Mouse (Mus musculus) heart, adult 2 months (tissue): ENCODE measurements at regions not wholly inside any gene's neighbourhood (a gene's known extent, or its start where the extent isn't known, plus 50 kb on each side); places are given as distances from the start of the nearest gene placed in this dataset.

ENCODE experiments used
- DNase-seq, 2 experiments: peaks; one replicate each; pipeline ENCODE4 v3.0.0; 2021
- H3K27ac ChIP-seq: fragments of 200-600 bp; 2 replicates; pipeline ENCODE4 v1.8.1; 2022
- H3K27me3 ChIP-seq: fragments of 200-500 bp; 2 replicates; pipeline ENCODE4 v1.6.1; 2012; ENCODE audit warnings: mild to moderate bottlenecking, low read length, inconsistent platforms, mixed read lengths; ENCODE audit not compliant: control insufficient read depth, insufficient read depth
- H3K36me3 ChIP-seq: fragments of 200-500 bp; 2 replicates; pipeline ENCODE4 v1.6.1; 2012; ENCODE audit warnings: low read length, inconsistent platforms; ENCODE audit not compliant: control insufficient read depth, insufficient read depth
- H3K4me1 ChIP-seq: fragments of 200-500 bp; 2 replicates; pipeline ENCODE4 v1.6.1; 2011; ENCODE audit warnings: low read length; ENCODE audit not compliant: control insufficient read depth, insufficient read depth
- H3K4me3 ChIP-seq: fragments of 200-600 bp; 2 replicates; pipeline ENCODE4 v1.8.1; 2022
- H3K79me2 ChIP-seq: fragments of 200-500 bp; replicated peaks from 2 replicates; pipeline ENCODE4 v1.6.1; 2012; ENCODE audit warnings: mild to moderate bottlenecking, inconsistent platforms, low read length, moderate library complexity, mixed read lengths; ENCODE audit not compliant: control insufficient read depth, insufficient read depth
- H3K9ac ChIP-seq: fragments of 200-500 bp; 2 replicates; pipeline ENCODE4 v1.6.1; 2012; ENCODE audit warnings: low read depth, mild to moderate bottlenecking, control low read depth, inconsistent platforms, low read length, mixed read lengths
- CTCF ChIP-seq: fragments of 200-600 bp; IDR thresholded peaks from 2 replicates; pipeline ENCODE4 v1.8.1; 2022; ENCODE audit warnings: antibody characterized with exemption, mild to moderate bottlenecking, moderate library complexity
- EP300 ChIP-seq: fragments of 200-500 bp; IDR thresholded peaks from 2 replicates; pipeline ENCODE4 v1.6.1; 2011; ENCODE audit warnings: low read depth, low read length, control low read depth; ENCODE audit not compliant: insufficient read depth
- POLR2A ChIP-seq: fragments of 200-500 bp; IDR thresholded peaks from 2 replicates; pipeline ENCODE4 v1.6.1; 2011; ENCODE audit warnings: mild to moderate bottlenecking, low read depth, low read length, control low read depth; ENCODE audit not compliant: insufficient read depth
- WGBS: fragments of 180-500 bp; shearing (Covaris S2); methylation state at CpG from one replicate; pipeline ENCODE4 v1.1.7; 2018; 5-methylcytosine and 5-hydroxymethylcytosine counted together
- intact Hi-C: fragments of 180-260 bp; cut with DNase I; formaldehyde crosslinking; loops from one replicate; pipeline ENCODE4 v1.15.1; 2025

DNA sequence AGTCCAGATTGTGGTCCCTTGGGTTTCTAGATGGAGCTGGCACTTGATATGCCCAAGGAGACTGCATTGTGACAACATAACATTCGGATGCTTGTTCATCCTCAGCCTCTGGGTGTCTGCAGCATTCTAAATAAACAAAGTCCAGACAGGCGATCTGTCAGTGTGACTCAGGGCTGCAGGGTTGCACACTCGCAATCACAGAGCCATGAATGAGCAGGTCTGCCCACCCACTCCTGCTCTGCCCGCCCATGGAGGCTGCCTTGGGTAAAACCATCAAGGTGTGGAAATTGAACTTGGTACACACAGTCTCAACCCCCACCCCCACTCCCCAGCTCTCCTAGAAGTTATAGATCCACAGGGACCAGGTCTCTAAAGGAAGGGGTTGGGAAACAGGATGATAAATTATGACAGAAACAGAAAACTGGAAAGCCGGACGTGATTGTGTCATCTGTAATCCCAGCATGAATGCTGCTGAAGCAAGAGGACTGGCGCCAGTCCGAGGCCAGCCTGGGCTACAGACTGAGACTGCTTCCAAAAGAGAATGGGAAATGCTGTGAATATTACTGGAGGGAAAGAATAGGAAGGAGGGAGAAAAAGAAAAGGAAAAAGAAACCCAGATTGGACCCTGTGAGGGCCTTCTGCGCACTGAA is 84.3 kb upstream of the Habp2 start:
- no peaks in the 10 kb centered on the region; the same call in 1 of the 2 replicates for H3K4me1 ChIP-seq
- no peak overlapping the region for H3K27ac ChIP-seq
- TF ChIP-seq EP300 (no peak), CTCF (no peak), POLR2A (no peak)
- DNase-seq: no peak
- no peaks in the 10 kb centered on the region for H3K79me2 ChIP-seq
- intact Hi-C loops: loop anchor here (5.0 kb wide), 1 partner anchor 865 kb away; no protein-coding TSS in a partner anchor
- H3K27me3 ChIP-seq: no peaks in the 10 kb centered on the region
- no peaks in the 10 kb centered on the region for H3K36me3 ChIP-seq
- no peak overlapping the region for H3K9ac ChIP-seq
- WGBS: 75% methylated on average over 9 of the region's 9 CpGs
- no peak overlapping the region for H3K4me3 ChIP-seq

DNA sequence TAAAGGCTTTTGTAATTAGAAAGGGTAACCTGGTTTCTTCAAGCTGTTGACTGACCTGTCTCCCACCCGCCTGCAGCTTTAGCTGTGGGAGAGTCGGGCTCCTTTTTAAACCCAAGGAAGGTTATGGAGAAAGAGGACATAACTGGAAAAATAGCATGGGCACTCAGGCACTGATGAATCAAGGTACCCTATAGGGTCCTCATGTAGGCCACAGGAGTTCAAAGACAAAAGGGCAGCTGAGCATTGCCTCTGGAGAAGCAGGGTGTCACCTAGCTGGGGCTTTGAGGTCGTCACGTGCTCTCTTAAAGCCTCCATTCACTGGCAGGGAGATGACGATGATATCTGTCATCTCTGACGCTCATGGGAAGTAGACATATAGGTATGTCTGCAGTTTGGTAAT is 68.4 kb upstream of the Habp2 start:
- Histone ChIP-seq H3K27ac (no peak overlapping the region), H3K79me2 (no peaks in the 10 kb centered on the region), H3K4me3 (no peak overlapping the region), H3K9ac (no peak overlapping the region), H3K36me3 (no peaks in the 10 kb centered on the region), H3K27me3 (no peaks in the 10 kb centered on the region), H3K4me1 (no peaks in the 10 kb centered on the region)
- intact Hi-C loops: no loop called here
- 84% methylated on average over 6 of the region's 6 CpGs for WGBS
- TF ChIP-seq EP300 (no peak), POLR2A (no peak), CTCF (no peak)
- DNase-seq: no peak

DNA sequence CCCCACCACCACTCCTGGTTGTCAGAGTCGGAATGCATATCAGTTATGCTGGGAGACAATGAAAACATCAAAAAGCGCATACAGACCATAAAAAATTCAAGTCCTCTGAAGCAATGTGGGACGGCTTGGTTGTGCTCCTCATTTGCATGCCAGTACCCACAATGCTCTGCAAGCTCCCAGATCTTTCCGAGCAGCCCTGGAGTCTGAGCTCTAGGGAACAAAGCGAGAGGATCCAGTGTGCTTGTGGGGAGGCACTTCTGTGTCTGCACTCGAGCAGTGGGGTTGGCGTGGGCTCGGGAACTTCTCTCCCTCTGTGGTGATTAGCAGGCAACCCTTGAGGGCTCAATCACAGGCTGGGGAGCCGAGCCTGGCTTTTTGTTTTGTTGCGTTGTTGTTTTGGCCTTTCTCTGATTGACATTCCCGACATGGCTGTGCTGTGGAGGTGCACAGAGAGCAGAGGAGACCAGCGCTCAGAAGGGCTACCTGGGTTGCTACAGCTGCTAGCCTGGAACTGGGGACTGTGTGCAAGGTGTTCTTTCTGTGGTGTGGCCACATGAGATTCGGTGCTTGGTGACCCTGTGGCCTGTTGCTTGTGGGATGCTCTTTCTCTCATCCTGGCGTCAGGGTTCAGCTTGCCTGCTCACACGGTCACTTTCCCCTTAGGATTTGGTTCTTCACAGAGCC is 66.1 kb upstream of the Habp2 start:
- intact Hi-C loops: no loop called here
- no peaks in the 10 kb centered on the region for H3K27me3 ChIP-seq
- no peak overlapping the region for H3K27ac ChIP-seq
- no peaks in the 10 kb centered on the region for H3K36me3 ChIP-seq
- H3K9ac ChIP-seq: no peak overlapping the region
- H3K4me3 ChIP-seq: no peak overlapping the region
- TF ChIP-seq CTCF (no peak), EP300 (no peak), POLR2A (no peak)
- WGBS: 68% methylated on average over 15 of the region's 15 CpGs
- no peaks in the 10 kb centered on the region for H3K79me2 ChIP-seq
- DNase-seq: no peak
- H3K4me1 ChIP-seq: no peaks in the 10 kb centered on the region

DNA sequence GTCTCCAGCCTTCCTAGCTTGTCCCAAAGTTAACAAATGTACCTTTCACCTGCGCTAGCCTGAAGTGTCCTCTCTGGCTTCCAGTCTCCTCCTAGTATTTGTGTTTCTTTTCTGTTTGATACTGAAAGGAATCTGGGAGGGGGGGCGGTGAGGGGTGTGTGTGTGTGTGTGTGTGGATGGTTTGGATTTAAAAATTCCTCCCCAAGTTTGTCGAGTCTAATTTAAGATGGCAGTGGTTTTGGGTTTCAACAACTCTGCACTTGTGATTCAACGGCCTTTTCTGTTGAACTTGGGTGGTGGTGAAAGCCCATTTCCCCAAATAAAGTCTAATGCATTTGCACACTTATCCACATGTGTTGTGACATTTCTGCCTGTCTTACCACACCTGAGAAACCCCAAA is 64.4 kb upstream of the Habp2 start:
- Histone ChIP-seq H3K9ac (no peak overlapping the region), H3K4me3 (no peak overlapping the region), H3K27ac (no peak overlapping the region), H3K27me3 (no peaks in the 10 kb centered on the region), H3K36me3 (no peaks in the 10 kb centered on the region), H3K4me1 (no peaks in the 10 kb centered on the region), H3K79me2 (no peaks in the 10 kb centered on the region)
- WGBS: 74% methylated on average over 4 of the region's 4 CpGs
- TF ChIP-seq POLR2A: no peak
- TF ChIP-seq EP300: no peak
- TF ChIP-seq CTCF: no peak
- DNase-seq: no peak
- intact Hi-C loops: no loop called here

DNA sequence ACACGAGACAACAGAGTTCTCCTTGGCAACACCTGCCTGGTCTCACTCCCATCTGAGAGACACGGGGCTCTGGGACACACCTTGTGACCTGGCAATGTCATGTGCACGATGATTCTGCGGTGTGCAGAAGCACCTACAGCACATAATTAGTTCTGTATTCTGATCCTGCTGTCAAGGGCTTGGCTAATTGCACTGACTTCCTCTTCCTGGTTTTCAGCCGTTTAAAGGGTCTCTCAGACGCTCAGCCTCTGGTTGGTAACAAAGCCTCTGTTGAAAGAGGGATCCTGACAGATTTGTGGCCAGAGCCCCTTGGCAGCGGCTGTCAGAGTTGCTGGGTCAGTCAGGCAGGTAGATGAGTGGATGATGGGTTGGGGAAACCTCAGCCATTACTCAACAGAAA is 61.9 kb upstream of the Habp2 start:
- Histone ChIP-seq H3K4me3 (no peak overlapping the region), H3K79me2 (no peaks in the 10 kb centered on the region), H3K27me3 (no peaks in the 10 kb centered on the region), H3K27ac (no peak overlapping the region), H3K9ac (no peak overlapping the region), H3K36me3 (no peaks in the 10 kb centered on the region), H3K4me1 (no peaks in the 10 kb centered on the region)
- intact Hi-C loops: no loop called here
- no peak for DNase-seq
- TF ChIP-seq POLR2A (no peak), CTCF (no peak), EP300 (no peak)
- WGBS: 44% methylated on average over 7 of the region's 7 CpGs

DNA sequence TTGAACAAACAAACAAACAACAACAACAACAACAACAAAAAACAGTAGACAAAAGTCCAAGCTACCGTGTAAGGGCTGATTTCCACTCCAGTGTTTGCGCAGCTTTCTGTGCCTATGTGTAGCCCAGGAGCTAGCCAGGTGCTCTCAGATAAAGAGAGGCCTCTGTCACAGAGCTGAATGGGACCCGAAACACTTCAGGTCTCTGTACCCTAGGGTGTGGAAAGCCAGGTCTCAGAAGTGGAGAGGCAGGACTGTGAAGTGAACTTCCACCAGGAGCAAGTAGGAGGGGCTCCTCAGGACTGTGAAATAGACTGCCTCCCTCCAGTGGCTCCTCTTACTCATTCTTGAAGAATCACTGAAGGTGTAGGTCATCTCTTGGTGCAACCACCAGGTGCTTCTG is 61.4 kb upstream of the Habp2 start:
- H3K9ac ChIP-seq: no peak overlapping the region
- WGBS: 88% methylated on average over 3 of the region's 3 CpGs
- H3K79me2 ChIP-seq: no peaks in the 10 kb centered on the region
- no peak overlapping the region for H3K4me3 ChIP-seq
- H3K27me3 ChIP-seq: no peaks in the 10 kb centered on the region
- no peak for DNase-seq
- no peaks in the 10 kb centered on the region for H3K4me1 ChIP-seq
- TF ChIP-seq CTCF: no peak
- no peak for TF ChIP-seq EP300
- no peak for TF ChIP-seq POLR2A
- intact Hi-C loops: no loop called here
- H3K27ac ChIP-seq: no peak overlapping the region
- H3K36me3 ChIP-seq: no peaks in the 10 kb centered on the region
